Mouse (Mus musculus): Measurements from ENCODE around the gene Zfp961. TPM values are rescaled to one million over a fixed set of nuclear protein-coding genes. Genes with fewer than 3 reads are reported as not detected.
"Not testable (repeated sequence)": the region's sequence is repeated elsewhere in the genome, so short reads cannot be mapped to it uniquely, and the experiment has no call there.

The Zfp961 gene
- polyA plus RNA-seq, 1 experiment from 2014 or later = 25.7 TPM

DNA sequence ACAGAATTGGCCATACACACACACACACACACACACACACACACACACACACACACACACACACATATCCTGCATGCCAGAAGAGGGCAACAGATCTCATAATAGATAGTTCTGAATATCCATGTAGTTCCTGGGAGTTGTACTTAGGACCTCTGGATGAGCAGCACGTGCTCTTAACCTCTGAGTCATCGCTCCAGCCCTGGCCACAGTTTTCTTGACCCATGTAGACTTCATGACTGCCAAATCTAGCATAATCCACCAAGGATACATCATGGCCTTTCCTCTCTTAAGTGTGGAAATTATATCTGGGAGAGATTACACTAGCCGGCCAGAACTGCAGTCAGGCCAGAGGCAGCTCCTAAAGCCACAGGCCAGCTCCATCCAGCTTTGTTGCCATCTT is 24.3 kb upstream of the Zfp961 start:
- Histone ChIP-seq H3K36me3 (ENCODE audit: control insufficient read depth, insufficient read depth, low read length) (peaks cover 19% of the 10 kb centered on the region), H3K4me2 (no peak overlapping the region), H3K27me3 (ENCODE audit: control insufficient read depth, insufficient read depth, low read length) (no peaks in the 10 kb centered on the region), H3K4me3 (ENCODE audit: low read depth, low read length) (no peak overlapping the region), H3K27ac (ENCODE audit: low read depth, low read length) (no peak overlapping the region), H3K4me1 (ENCODE audit: control insufficient read depth, insufficient read depth, low read length) (no peaks in the 10 kb centered on the region), H3K9ac (ENCODE audit: low read length) (no peak overlapping the region), H3K9me3 (ENCODE audit: control insufficient read depth, low read length) (no peaks in the 10 kb centered on the region)
- no peak for ATAC-seq (ENCODE audit: low FRiP score)
- 92% methylated on average over 3 of the region's 3 CpGs for WGBS
- peak; percentile 62 for DNase-seq (ENCODE audit: low spot score, missing footprints)

DNA sequence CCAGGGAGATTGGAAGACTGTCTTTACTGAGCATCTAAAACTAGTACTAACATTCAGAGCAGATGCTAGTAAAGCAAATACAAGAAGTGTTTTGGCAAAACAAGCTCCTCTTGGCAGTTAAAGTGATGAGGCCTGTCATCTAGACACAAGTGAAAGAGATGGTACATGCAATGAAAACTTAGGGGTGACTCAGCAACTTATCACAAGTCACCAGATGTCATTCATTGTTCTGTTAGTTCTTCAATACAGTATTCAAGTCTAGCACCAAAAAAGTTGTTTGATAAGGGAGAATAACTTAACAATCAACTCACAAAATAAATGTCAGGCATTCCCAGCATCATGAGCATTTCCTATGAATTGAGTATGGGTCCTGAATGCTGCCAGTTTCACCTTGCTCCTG is 23.1 kb upstream of the Zfp961 start:
- Histone ChIP-seq H3K4me2 (no peak overlapping the region), H3K4me3 (ENCODE audit: low read depth, low read length) (no peak overlapping the region), H3K9me3 (ENCODE audit: control insufficient read depth, low read length) (no peaks in the 10 kb centered on the region), H3K4me1 (ENCODE audit: control insufficient read depth, insufficient read depth, low read length) (no peaks in the 10 kb centered on the region), H3K27me3 (ENCODE audit: control insufficient read depth, insufficient read depth, low read length) (no peaks in the 10 kb centered on the region), H3K36me3 (ENCODE audit: control insufficient read depth, insufficient read depth, low read length) (peaks cover 20% of the 10 kb centered on the region), H3K27ac (ENCODE audit: low read depth, low read length) (no peak overlapping the region), H3K9ac (ENCODE audit: low read length) (no peak overlapping the region)
- ATAC-seq (ENCODE audit: low FRiP score) = no peak
- no peak for DNase-seq (ENCODE audit: low spot score, missing footprints)

DNA sequence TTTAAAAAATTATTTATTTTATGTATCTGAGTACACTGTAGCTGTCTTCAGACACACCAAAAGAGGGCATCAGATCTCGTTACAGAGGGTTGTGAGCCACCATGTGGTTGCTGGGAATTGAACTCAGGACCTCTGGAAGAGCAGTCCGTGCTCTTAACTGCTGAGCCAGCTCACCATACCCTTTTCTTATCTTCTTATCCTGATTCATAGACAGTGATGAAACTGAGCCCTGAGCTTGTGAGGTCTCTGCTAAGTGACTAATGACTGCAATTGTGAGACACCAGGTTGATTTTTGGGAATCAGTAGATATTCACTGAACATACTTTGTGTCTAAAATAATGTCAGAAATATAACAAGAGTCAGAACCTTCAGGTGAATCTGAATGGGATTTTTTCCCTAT is 12.8 kb upstream of the Zfp961 start:
- H3K4me1 ChIP-seq (ENCODE audit: control insufficient read depth, insufficient read depth, low read length); H3K27me3 ChIP-seq (ENCODE audit: control insufficient read depth, insufficient read depth, low read length); H3K36me3 ChIP-seq (ENCODE audit: control insufficient read depth, insufficient read depth, low read length); ATAC-seq (ENCODE audit: low FRiP score); H3K4me2 ChIP-seq; H3K9me3 ChIP-seq (ENCODE audit: control insufficient read depth, low read length); H3K9ac ChIP-seq (ENCODE audit: low read length); H3K4me3 ChIP-seq (ENCODE audit: low read depth, low read length); H3K27ac ChIP-seq (ENCODE audit: low read depth, low read length): not testable (repeated sequence)
- 89% methylated on average over 2 of the region's 2 CpGs for WGBS
- peak; percentile 23 for DNase-seq (ENCODE audit: low spot score, missing footprints)

GRCm38 (mm10) chr8:71940293-71941208 is 10.3 kb upstream of the Zfp961 start:
- Histone ChIP-seq H3K4me3 (ENCODE audit: low read depth, low read length) (no peak overlapping the region), H3K36me3 (ENCODE audit: control insufficient read depth, insufficient read depth, low read length) (no peaks in the 10 kb centered on the region), H3K4me1 (ENCODE audit: control insufficient read depth, insufficient read depth, low read length) (no peaks in the 10 kb centered on the region), H3K27ac (ENCODE audit: low read depth, low read length) (no peak overlapping the region), H3K27me3 (ENCODE audit: control insufficient read depth, insufficient read depth, low read length) (no peaks in the 10 kb centered on the region), H3K4me2 (no peak overlapping the region), H3K9me3 (ENCODE audit: control insufficient read depth, low read length) (no peaks in the 10 kb centered on the region), H3K9ac (ENCODE audit: low read length) (no peak overlapping the region)
- no peak for ATAC-seq (ENCODE audit: low FRiP score)
- peak; percentile 60 for DNase-seq (ENCODE audit: low spot score, missing footprints)
- WGBS = 84% methylated on average over 2 of the region's 2 CpGs

GRCm38 (mm10) chr8:71941776-71942175 is 9.1 kb upstream of the Zfp961 start:
- Histone ChIP-seq H3K27ac (ENCODE audit: low read depth, low read length) (no peak overlapping the region), H3K9me3 (ENCODE audit: control insufficient read depth, low read length) (no peaks in the 10 kb centered on the region), H3K36me3 (ENCODE audit: control insufficient read depth, insufficient read depth, low read length) (no peaks in the 10 kb centered on the region), H3K4me3 (ENCODE audit: low read depth, low read length) (no peak overlapping the region), H3K4me1 (ENCODE audit: control insufficient read depth, insufficient read depth, low read length) (no peaks in the 10 kb centered on the region), H3K4me2 (no peak overlapping the region), H3K9ac (ENCODE audit: low read length) (no peak overlapping the region), H3K27me3 (ENCODE audit: control insufficient read depth, insufficient read depth, low read length) (no peaks in the 10 kb centered on the region)
- 91% methylated on average over 1 of the region's 1 CpGs for whole genome bisulfite sequencing
- ATAC-seq (ENCODE audit: low FRiP score) = no peak
- DNase-seq (ENCODE audit: low spot score, missing footprints) = peak; percentile 31

- ATAC-seq (ENCODE audit: low FRiP score) (no peak), DNase-seq (ENCODE audit: low spot score, missing footprints) (peak; percentile 4)
- H3K27me3 ChIP-seq (ENCODE audit: control insufficient read depth, insufficient read depth, low read length) = no peaks in the 10 kb centered on the region
- 94% methylated on average over 5 of the region's 5 CpGs for WGBS
- H3K4me3 ChIP-seq (ENCODE audit: low read depth, low read length) = no peak overlapping the region
- H3K9ac ChIP-seq (ENCODE audit: low read length) = no peak overlapping the region
- H3K9me3 ChIP-seq (ENCODE audit: control insufficient read depth, low read length) = no peaks in the 10 kb centered on the region
- H3K27ac ChIP-seq (ENCODE audit: low read depth, low read length) = no peak overlapping the region
- peaks cover 3% of the 10 kb centered on the region; the same call in 1 of the 2 replicates for H3K4me1 ChIP-seq (ENCODE audit: control insufficient read depth, insufficient read depth, low read length)
- no peak overlapping the region for H3K4me2 ChIP-seq
- no peaks in the 10 kb centered on the region; the same call in 1 of the 2 replicates for H3K36me3 ChIP-seq (ENCODE audit: control insufficient read depth, insufficient read depth, low read length)
Observed at GRCm38 (mm10) chr8:71948624-71949023, 2.2 kb upstream of the Zfp961 start.

GRCm38 (mm10) chr8:71951436-71952161 is 761 bp downstream of the Zfp961 start:
- DNase-seq (ENCODE audit: low spot score, missing footprints) = peak; percentile 89
- Histone ChIP-seq H3K9me3 (ENCODE audit: control insufficient read depth, low read length) (peaks cover 7% of the 10 kb centered on the region; the same call in 1 of the 2 replicates), H3K4me1 (ENCODE audit: control insufficient read depth, insufficient read depth, low read length) (peaks cover 3% of the 10 kb centered on the region; the same call in 1 of the 2 replicates), H3K9ac (ENCODE audit: low read length) (peak overlapping the region; percentile 84), H3K4me3 (ENCODE audit: low read depth, low read length) (peak overlapping the region; percentile 78), H3K27me3 (ENCODE audit: control insufficient read depth, insufficient read depth, low read length) (no peaks in the 10 kb centered on the region), H3K27ac (ENCODE audit: low read depth, low read length) (no peak overlapping the region), H3K4me2 (peak overlapping the region; percentile 44), H3K36me3 (ENCODE audit: control insufficient read depth, insufficient read depth, low read length) (no peaks in the 10 kb centered on the region; the same call in 1 of the 2 replicates)
- 46% methylated on average over 13 of the region's 14 CpGs for WGBS
- 0 out of 2 replicates have a peak, but pooled peaks have one; percentile 10 for ATAC-seq (ENCODE audit: low FRiP score)

- Histone ChIP-seq H3K4me1 (ENCODE audit: control insufficient read depth, insufficient read depth, low read length) (peaks cover 3% of the 10 kb centered on the region; the same call in 1 of the 2 replicates), H3K4me2 (no peak overlapping the region), H3K27ac (ENCODE audit: low read depth, low read length) (no peak overlapping the region), H3K27me3 (ENCODE audit: control insufficient read depth, insufficient read depth, low read length) (no peaks in the 10 kb centered on the region), H3K9ac (ENCODE audit: low read length) (no peak overlapping the region), H3K4me3 (ENCODE audit: low read depth, low read length) (no peak overlapping the region), H3K36me3 (ENCODE audit: control insufficient read depth, insufficient read depth, low read length) (no peaks in the 10 kb centered on the region; the same call in 1 of the 2 replicates), H3K9me3 (ENCODE audit: control insufficient read depth, low read length) (peaks cover 7% of the 10 kb centered on the region; the same call in 1 of the 2 replicates)
- peak; percentile 39 for DNase-seq (ENCODE audit: low spot score, missing footprints)
- ATAC-seq (ENCODE audit: low FRiP score) = no peak
- 88% methylated on average over 1 of the region's 1 CpGs for WGBS
Observed at GRCm38 (mm10) chr8:71952489-71952888, 1.7 kb downstream of the Zfp961 start.

All from midbrain, embryonic 11.5 days (tissue).